Mouse (Mus musculus): ENCODE results near the gene Col24a1. TPM values are rescaled to one million over a fixed set of nuclear protein-coding genes. Genes with fewer than 3 reads are reported as not detected.
"Not testable (repeated sequence)": the region's sequence is repeated elsewhere in the genome, so short reads cannot be mapped to it uniquely, and the experiment has no call there.

Gene Col24a1
- polyA plus RNA-seq, 1 experiment from 2014 or later, result 1.3 TPM

DNA sequence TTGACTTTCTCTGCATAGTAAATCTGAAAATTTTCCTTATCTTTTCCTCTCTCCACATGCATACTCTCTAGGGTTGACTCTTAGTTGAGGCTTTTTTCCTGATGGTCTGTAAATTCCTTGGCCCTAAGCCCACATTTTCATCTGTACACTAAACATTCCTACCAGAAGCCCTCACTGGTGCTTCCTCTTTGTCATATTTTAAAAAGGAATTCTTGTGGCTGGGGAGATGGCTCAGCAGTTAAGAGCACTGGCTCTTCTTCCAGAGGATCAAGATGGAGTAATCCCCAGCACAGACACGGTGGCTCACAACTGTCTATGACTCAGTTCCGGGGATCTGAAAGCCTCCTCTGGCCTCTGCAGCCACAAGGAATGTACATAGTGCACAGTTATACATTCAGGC lies 128.1 kb downstream of the Col24a1 start:
- 80% methylated on average over 2 of the region's 2 CpGs for WGBS
- no peak for ATAC-seq (ENCODE audit: low FRiP score)

DNA sequence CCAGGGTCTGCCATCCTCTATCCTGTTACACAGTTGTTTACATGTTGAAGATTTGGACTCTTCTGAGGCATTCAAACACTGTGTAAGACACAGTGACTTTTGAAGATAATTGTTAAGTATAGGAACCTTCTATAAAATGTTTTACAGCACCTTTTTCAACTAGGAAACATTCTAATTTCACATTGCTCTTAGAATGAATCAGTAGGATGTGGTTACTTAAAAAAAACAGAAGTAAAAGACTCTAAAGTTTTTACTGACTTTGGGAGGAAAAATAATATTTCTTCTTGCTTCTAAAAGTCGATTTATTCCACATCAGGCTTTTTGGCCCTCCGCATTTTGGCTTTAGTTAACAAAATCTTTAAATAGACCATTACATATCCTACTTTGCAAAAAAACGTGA lies 129.8 kb downstream of the Col24a1 start:
- no peak for ATAC-seq (ENCODE audit: low FRiP score)
- Histone ChIP-seq H3K4me1 (no peaks in the 10 kb centered on the region), H3K36me3 (replicated peaks) (no peaks in the 10 kb centered on the region), H3K27ac (no peak overlapping the region), H3K9ac (no peak overlapping the region), H3K9me3 (no peaks in the 10 kb centered on the region), H3K4me2 (no peak overlapping the region), H3K27me3 (no peaks in the 10 kb centered on the region), H3K4me3 (replicated peaks) (no peak overlapping the region)
- 89% methylated on average over 3 of the region's 3 CpGs for WGBS

More for the DNA sequence above, 128.1 kb downstream of the Col24a1 start:
- no peak overlapping the region for H3K4me2 ChIP-seq
- H3K36me3 ChIP-seq (replicated peaks), result no peaks in the 10 kb centered on the region
- H3K4me1 ChIP-seq, result no peaks in the 10 kb centered on the region
- H3K4me3 ChIP-seq (replicated peaks), result no peak overlapping the region
- no peaks in the 10 kb centered on the region for H3K27me3 ChIP-seq
- H3K9me3 ChIP-seq, result no peaks in the 10 kb centered on the region
- H3K9ac ChIP-seq, result no peak overlapping the region
- H3K27ac ChIP-seq, result no peak overlapping the region

DNA sequence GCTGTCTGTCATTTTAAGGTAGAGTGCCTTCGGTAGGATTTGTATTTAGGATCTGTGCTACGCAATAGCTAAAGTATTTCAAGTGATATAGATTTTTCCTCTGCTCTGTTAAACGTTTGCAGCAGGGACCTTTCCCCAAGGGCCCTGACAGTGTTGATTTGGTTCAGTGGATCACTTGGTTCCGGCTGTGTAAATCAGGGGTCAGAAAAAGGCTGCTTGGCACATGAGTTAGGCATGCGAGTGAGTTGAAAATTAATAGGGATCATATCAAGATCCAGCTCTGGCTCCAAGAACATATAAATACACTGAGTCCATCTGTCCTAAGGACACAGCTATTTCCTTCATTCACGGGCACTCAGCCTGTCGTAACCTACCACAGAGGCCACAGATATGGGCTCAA lies 146.1 kb downstream of the Col24a1 start:
- H3K27ac ChIP-seq, result no peak overlapping the region
- peaks cover 3% of the 10 kb centered on the region; the same call in 1 of the 2 replicates for H3K4me1 ChIP-seq
- H3K9ac ChIP-seq, result no peak overlapping the region
- no peaks in the 10 kb centered on the region for H3K27me3 ChIP-seq
- H3K9me3 ChIP-seq, result no peaks in the 10 kb centered on the region
- H3K4me2 ChIP-seq, result no peak overlapping the region
- no peaks in the 10 kb centered on the region for H3K36me3 ChIP-seq (replicated peaks)
- WGBS, result 91% methylated on average over 7 of the region's 7 CpGs
- no peak overlapping the region for H3K4me3 ChIP-seq (replicated peaks)
- ATAC-seq (ENCODE audit: low FRiP score), result no peak

DNA sequence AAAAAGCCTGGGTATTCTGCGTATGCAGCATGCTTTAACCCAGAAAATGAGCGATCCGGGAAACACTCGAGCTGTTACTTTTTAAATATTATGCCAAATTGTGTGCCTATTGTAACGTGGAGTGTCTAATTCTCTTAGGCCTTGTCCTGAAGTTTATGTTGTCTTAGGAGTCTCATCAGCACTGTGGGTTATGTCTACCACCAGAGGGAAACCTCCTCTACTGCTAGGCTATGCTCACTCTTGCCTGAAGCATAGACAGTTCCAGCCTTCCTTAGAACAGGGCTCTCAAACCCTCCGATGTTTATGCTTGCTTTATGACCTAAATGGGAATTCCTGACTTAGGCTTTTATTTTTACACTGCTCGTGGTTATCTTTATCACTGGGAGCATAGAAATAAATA lies 146.8 kb downstream of the Col24a1 start:
- no peak overlapping the region for H3K4me3 ChIP-seq (replicated peaks)
- no peak overlapping the region for H3K9ac ChIP-seq
- peaks cover 3% of the 10 kb centered on the region; the same call in 1 of the 2 replicates for H3K4me1 ChIP-seq
- H3K36me3 ChIP-seq (replicated peaks), result no peaks in the 10 kb centered on the region
- 89% methylated on average over 7 of the region's 7 CpGs for WGBS
- H3K9me3 ChIP-seq, result no peaks in the 10 kb centered on the region
- ATAC-seq (ENCODE audit: low FRiP score), result no peak
- H3K4me2 ChIP-seq, result no peak overlapping the region
- H3K27me3 ChIP-seq, result no peaks in the 10 kb centered on the region
- H3K27ac ChIP-seq, result no peak overlapping the region

DNA sequence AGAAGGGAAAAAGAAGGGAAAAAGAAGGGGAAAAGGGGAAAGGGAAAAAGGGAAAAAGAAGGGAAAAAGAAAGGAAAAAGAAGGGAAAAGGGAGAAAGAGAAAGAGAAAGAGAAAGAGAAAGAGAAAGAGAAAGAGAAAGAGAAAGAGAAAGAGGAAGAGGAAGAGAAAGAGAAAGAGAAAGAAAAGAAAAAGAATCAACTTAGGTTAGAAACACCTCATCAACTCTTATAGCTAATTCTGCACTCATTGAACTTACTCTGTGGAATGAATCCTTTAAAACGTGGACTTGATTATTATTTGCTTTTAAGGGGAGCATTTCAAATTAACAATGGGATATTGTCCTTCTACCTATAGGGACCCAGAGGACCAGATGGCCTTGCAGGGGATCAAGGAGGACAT lies 148.7 kb downstream of the Col24a1 start:
- Histone ChIP-seq H3K4me3 (replicated peaks) (no peak overlapping the region), H3K9ac (no peak overlapping the region), H3K9me3 (no peaks in the 10 kb centered on the region), H3K27ac (no peak overlapping the region), H3K4me1 (peaks cover 3% of the 10 kb centered on the region; the same call in 1 of the 2 replicates), H3K4me2 (no peak overlapping the region), H3K27me3 (no peaks in the 10 kb centered on the region), H3K36me3 (replicated peaks) (no peaks in the 10 kb centered on the region)
- ATAC-seq (ENCODE audit: low FRiP score), result no peak
- 68% methylated on average over 1 of the region's 1 CpGs for WGBS

DNA sequence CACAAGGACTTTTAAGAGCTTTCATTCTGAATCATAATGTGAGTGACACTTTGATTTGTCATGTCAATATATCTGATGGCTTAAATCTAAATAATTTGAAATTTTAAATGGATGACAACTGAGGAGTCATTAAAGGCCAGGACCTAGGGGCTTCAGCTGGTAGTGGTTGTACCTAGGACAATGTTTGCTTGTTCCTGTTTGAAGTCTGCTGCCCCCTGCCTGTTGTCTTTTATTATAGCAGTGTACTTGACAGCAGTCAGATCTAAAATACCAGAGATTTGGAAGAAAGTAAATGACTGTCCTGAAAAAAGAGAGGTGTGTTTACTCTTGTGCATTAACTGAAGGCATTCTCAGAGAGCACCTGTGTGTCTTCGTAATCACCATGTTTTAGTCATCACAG lies 150.0 kb downstream of the Col24a1 start:
- no peaks in the 10 kb centered on the region for H3K9me3 ChIP-seq
- WGBS, result 84% methylated on average over 1 of the region's 1 CpGs
- no peak overlapping the region for H3K4me3 ChIP-seq (replicated peaks)
- no peaks in the 10 kb centered on the region for H3K27me3 ChIP-seq
- no peak overlapping the region for H3K4me2 ChIP-seq
- H3K36me3 ChIP-seq (replicated peaks), result no peaks in the 10 kb centered on the region
- H3K4me1 ChIP-seq, result peaks cover 3% of the 10 kb centered on the region; the same call in 1 of the 2 replicates
- ATAC-seq (ENCODE audit: low FRiP score), result no peak
- H3K27ac ChIP-seq, result no peak overlapping the region
- H3K9ac ChIP-seq, result no peak overlapping the region

DNA sequence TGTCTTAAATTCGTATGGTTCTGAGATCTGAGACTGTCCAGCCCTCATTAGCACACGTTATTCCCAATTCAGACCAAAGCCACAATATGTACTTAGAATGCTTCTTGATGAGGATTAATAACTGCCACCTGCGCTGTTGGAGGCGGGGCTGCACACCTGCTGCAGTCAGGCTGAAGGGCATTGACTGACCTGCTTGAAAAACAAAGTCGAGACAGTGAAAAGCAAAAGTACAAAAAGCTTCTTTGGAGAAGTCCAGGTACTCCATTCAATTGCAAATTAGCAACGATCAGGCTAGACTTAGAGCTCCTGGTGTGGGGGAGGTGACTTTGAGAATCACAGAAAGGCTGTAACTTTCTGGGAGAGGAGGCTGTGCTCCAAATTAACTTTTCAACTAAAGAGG lies 150.9 kb downstream of the Col24a1 start:
- H3K9me3 ChIP-seq; ATAC-seq (ENCODE audit: low FRiP score); H3K27me3 ChIP-seq; H3K27ac ChIP-seq; H3K36me3 ChIP-seq (replicated peaks); H3K4me2 ChIP-seq; H3K9ac ChIP-seq; H3K4me3 ChIP-seq (replicated peaks); H3K4me1 ChIP-seq: not testable (repeated sequence)
- WGBS, result 22% methylated on average over 6 of the region's 6 CpGs

DNA sequence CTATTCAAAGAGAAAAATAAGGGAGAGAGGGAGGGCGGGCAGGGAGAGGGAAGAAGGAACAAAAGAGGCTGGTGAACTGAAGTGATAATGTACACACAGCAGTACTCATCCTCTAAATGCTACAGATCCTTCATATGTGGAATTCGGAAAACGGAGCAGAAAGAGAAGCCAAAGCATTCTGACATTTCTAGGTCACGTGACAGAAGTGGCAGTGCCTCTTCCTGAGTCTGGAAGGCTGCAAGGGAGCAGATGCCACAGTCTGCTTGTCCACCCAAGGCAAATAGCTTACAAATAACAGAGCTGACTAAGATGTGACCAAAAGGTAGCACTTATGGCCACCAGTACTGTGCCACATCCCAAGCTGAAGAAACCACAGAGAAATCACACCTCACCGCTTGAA lies 164.8 kb downstream of the Col24a1 start:
- Histone ChIP-seq H3K4me2 (no peak overlapping the region), H3K9ac (no peak overlapping the region), H3K4me3 (replicated peaks) (no peak overlapping the region), H3K27me3 (no peaks in the 10 kb centered on the region), H3K27ac (no peak overlapping the region), H3K9me3 (no peaks in the 10 kb centered on the region), H3K4me1 (no peaks in the 10 kb centered on the region), H3K36me3 (replicated peaks) (no peaks in the 10 kb centered on the region)
- 66% methylated on average over 5 of the region's 5 CpGs for WGBS
- no peak for ATAC-seq (ENCODE audit: low FRiP score)

DNA sequence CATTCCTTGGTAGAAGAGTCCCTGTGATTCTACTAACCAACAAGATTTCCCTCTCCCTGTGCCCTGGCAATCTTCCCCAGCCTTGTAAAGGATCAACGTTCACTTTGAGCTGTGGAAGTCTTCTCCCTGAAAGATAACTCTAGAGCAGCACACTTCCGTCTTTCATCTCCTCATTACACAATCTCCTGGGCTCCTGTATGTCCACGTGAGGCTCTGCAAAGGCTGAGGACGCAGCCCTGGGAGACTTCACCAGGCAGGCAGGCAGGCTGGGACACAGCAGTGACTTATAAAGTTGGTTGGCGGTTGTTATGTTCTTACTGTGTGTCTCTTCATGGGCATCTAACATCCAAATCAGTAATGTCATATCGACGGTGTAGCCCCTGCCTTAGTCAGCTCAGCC lies 170.1 kb downstream of the Col24a1 start:
- Histone ChIP-seq H3K9me3 (no peaks in the 10 kb centered on the region), H3K9ac (no peak overlapping the region)

DNA sequence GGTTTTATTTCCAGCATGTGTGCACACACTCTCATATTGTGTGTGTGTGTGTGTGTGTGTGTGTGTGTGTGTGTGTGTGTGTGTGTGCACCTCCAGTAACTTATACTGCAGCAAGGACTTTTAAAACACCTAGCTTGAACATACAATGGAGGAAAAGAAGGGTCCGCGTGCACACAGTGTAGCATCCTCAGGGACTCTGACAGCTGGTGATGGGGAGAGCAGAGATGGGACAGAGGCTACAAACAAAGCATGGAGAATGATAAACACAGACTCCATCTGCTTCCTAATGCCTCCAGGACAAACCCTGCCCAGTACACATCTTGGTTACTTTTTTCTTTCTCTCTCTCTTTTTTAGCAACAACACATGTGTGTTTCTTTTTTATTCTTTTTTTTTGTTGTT lies 171.5 kb downstream of the Col24a1 start:
- 0 out of 2 replicates have a peak, but pooled peaks have one; percentile 46 for ATAC-seq (ENCODE audit: low FRiP score)
- 91% methylated on average over 2 of the region's 2 CpGs for WGBS
- Histone ChIP-seq H3K9ac (no peak overlapping the region), H3K36me3 (replicated peaks) (no peaks in the 10 kb centered on the region), H3K9me3 (no peaks in the 10 kb centered on the region), H3K27me3 (no peaks in the 10 kb centered on the region), H3K4me1 (no peaks in the 10 kb centered on the region), H3K4me2 (no peak overlapping the region), H3K4me3 (replicated peaks) (no peak overlapping the region), H3K27ac (no peak overlapping the region)

More for the DNA sequence above, 170.1 kb downstream of the Col24a1 start:
- ATAC-seq (ENCODE audit: low FRiP score), result no peak
- Histone ChIP-seq H3K4me3 (replicated peaks) (no peak overlapping the region), H3K27me3 (no peaks in the 10 kb centered on the region), H3K4me2 (no peak overlapping the region), H3K4me1 (no peaks in the 10 kb centered on the region), H3K36me3 (replicated peaks) (no peaks in the 10 kb centered on the region), H3K27ac (no peak overlapping the region)
- WGBS, result 86% methylated on average over 7 of the region's 7 CpGs

DNA sequence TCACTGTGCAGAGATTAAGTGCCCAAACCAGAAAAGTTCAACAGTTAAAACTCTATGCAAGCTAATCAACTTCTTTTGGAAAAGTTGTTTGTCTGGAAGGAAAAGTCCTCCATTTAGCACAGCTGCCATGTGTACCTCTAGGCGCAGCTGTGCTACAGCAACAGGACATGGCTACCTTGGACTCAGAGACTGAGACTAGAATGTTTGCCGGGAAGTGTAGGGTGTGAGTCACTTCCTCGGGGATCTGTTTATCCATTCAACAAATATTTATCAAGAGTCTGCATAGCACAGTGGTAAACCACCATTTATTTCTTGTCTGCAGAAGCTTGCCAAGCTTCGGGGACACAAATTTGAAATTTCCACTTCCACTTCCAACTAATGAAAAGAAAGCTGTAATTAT lies 178.8 kb downstream of the Col24a1 start:
- WGBS, result 82% methylated on average over 4 of the region's 4 CpGs
- no peaks in the 10 kb centered on the region for H3K4me1 ChIP-seq
- ATAC-seq (ENCODE audit: low FRiP score), result no peak
- H3K36me3 ChIP-seq (replicated peaks), result no peaks in the 10 kb centered on the region
- H3K4me3 ChIP-seq (replicated peaks), result no peak overlapping the region
- H3K9ac ChIP-seq, result no peak overlapping the region
- H3K4me2 ChIP-seq, result no peak overlapping the region
- H3K9me3 ChIP-seq, result no peaks in the 10 kb centered on the region
- no peaks in the 10 kb centered on the region for H3K27me3 ChIP-seq
- no peak overlapping the region for H3K27ac ChIP-seq

DNA sequence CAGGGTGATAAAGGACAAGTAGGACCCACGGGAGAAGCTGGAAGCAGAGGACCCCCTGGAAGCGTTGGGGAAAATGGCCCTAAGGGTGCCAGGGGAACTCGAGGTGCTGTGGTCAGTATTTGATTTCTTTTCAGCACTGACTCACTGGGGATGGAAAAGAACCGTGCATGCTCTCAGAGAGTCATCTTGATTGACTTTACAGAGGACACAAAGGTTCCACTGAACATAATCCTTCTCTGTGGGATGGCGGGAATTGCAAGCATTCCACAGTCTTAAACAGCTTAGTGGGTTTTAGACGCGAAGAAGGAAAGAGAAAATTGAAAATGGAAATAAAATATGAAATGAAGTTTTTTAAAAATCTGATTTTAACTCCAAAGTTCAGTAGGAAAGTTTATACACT lies 181.9 kb downstream of the Col24a1 start:
- Histone ChIP-seq H3K4me1 (no peaks in the 10 kb centered on the region), H3K9ac (no peak overlapping the region), H3K4me2 (no peak overlapping the region), H3K27me3 (no peaks in the 10 kb centered on the region), H3K36me3 (replicated peaks) (no peaks in the 10 kb centered on the region), H3K9me3 (no peaks in the 10 kb centered on the region), H3K27ac (no peak overlapping the region), H3K4me3 (replicated peaks) (no peak overlapping the region)
- ATAC-seq (ENCODE audit: low FRiP score), result no peak
- WGBS, result 66% methylated on average over 7 of the region's 7 CpGs

DNA sequence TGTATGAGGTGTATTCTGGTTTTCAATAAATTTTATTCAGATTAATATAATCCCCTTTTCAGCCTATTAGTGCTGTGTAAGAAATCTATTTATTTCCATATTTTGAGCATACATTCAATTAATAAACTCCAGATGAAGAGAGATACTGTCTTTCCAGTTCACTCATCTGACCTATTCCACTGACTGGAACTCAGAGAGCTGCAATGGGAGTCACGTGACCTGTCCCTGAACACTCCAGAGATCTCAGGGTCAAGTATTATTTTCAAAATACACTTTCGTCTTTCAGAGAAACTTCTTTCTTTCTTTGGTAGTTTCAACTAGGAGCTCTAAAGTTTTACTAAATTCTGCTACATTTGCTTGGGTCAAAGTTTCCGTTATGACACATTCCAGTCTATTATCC lies 184.4 kb downstream of the Col24a1 start:
- H3K4me1 ChIP-seq, result no peaks in the 10 kb centered on the region
- H3K4me2 ChIP-seq, result no peak overlapping the region
- H3K36me3 ChIP-seq (replicated peaks), result no peaks in the 10 kb centered on the region
- no peak overlapping the region for H3K4me3 ChIP-seq (replicated peaks)
- H3K27ac ChIP-seq, result no peak overlapping the region
- 89% methylated on average over 3 of the region's 3 CpGs for WGBS
- no peaks in the 10 kb centered on the region for H3K9me3 ChIP-seq
- no peak overlapping the region for H3K9ac ChIP-seq
- H3K27me3 ChIP-seq, result no peaks in the 10 kb centered on the region
- ATAC-seq (ENCODE audit: low FRiP score), result no peak

DNA sequence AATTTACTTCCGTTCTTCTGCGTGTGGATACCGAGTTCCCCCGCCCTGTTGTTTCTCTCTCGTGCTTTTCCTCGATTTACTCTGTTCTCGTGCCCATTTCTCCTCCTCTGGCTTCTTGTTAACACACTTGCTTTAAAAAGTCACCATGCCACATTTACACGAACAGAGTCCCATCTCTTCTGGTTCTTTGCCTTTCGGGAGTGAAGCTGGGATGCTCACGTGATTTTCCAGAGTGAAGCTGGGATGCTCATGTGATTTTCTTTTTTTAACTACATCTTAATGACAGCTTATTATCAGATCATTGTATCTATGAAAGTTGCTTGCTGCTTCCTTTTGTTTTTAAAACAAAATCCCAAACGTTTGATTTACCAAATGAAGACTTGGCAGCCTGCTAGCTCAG lies 184.8 kb downstream of the Col24a1 start:
- Histone ChIP-seq H3K27ac (no peak overlapping the region), H3K4me1 (no peaks in the 10 kb centered on the region), H3K9ac (no peak overlapping the region), H3K4me3 (replicated peaks) (no peak overlapping the region), H3K9me3 (no peaks in the 10 kb centered on the region), H3K36me3 (replicated peaks) (no peaks in the 10 kb centered on the region), H3K4me2 (no peak overlapping the region), H3K27me3 (no peaks in the 10 kb centered on the region)
- no peak for ATAC-seq (ENCODE audit: low FRiP score)
- WGBS, result 83% methylated on average over 11 of the region's 11 CpGs

Measured in forebrain, embryonic 12.5 days (tissue).